In the genomic region with DNA sequence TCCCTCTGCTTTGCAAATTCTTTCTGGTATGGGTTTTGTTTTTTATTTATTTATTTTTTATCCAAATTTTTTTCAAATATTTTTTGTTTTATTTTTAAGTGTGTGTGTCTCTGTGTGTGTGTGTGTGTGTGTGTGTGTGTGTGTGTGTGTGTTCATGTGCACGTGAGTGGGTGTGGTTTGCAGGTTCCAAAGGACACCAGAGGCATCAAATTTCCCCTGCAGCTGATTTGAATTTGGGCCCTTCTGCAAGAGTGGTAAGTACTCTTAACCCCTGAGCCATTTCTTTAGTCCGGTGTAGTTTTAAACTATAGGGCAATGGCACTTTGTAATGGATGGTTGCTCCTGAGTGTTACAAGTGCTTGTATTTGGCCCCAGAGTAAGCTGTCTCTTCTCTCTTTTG, we compare ENCODE assay signal across 15 mouse cellular contexts. TPM values are rescaled to one million over a fixed set of nuclear protein-coding genes. Genes with fewer than 3 reads are reported as not detected.
"Had no signal": no experiment of that assay in that cellular context is flagged by ENCODE, and none has a peak within 500 bp of the region (broad histone marks: within the 10 kb centered on the region; RNA-seq: fewer than 3 reads in every experiment).

No protein-coding gene starts in this region.

- H3K4me3 ChIP-seq: megakaryocyte, embryonic 14.5 days; midbrain, embryonic 13.5 days; midbrain, embryonic 15.5 days; neural tube, embryonic 12.5 days; stomach, embryonic 15.5 days had no signal

- H3K27me3 ChIP-seq: megakaryocyte, embryonic 14.5 days; midbrain, embryonic 13.5 days; midbrain, embryonic 15.5 days; neural tube, embryonic 12.5 days; stomach, embryonic 15.5 days had no signal

- H3K4me1 ChIP-seq: neural tube, embryonic 12.5 days had no signal

- H3K9me3 ChIP-seq: midbrain, embryonic 13.5 days; midbrain, embryonic 15.5 days; neural tube, embryonic 12.5 days; stomach, embryonic 15.5 days had no signal

- DNase-seq: lung, postnatal 10 days; lung, postnatal 4 days; right cerebral cortex, postnatal 14 days; thymus, adult 2 months; thymus, postnatal 25 days; thymus, postnatal 4 days had no signal

- H3K36me3 ChIP-seq: midbrain, embryonic 13.5 days; midbrain, embryonic 15.5 days; neural tube, embryonic 12.5 days; stomach, embryonic 15.5 days had no signal

- H3K9ac ChIP-seq: midbrain, embryonic 13.5 days; midbrain, embryonic 15.5 days; neural tube, embryonic 12.5 days; stomach, embryonic 15.5 days had no signal

- H3K4me2 ChIP-seq: midbrain, embryonic 11.5 days; midbrain, embryonic 13.5 days; midbrain, embryonic 15.5 days; neural tube, embryonic 12.5 days; stomach, embryonic 15.5 days had no signal

- H3K27ac ChIP-seq: midbrain, embryonic 13.5 days; midbrain, embryonic 15.5 days; neural tube, embryonic 12.5 days; stomach, embryonic 15.5 days; stomach, postnatal 0 days had no signal

- ATAC-seq: midbrain, embryonic 13.5 days; midbrain, embryonic 15.5 days had no signal

RNA-seq across cellular contexts. Expression of a gene that starts 18.6 kb away (rescaled TPM):
- total RNA-seq: monocyte, adult 5-6 weeks; neutrophil, adult 5-6 weeks had no signal
